Mouse (Mus musculus): ENCODE results near the gene Sowahc. TPM values are rescaled to one million over a fixed set of nuclear protein-coding genes. Genes with fewer than 3 reads are reported as not detected.

The Sowahc gene
- total RNA-seq (2022), result 1 to 10 TPM; 1.0 to 1.5 (median 1.4) TPM

GRCm38 (mm10) chr10:59221473-59222270, at the start of gene Sowahc, which contains the start of gene Sept10:
TSS of gene Sowahc (plus strand) at chr10:59221953.
TSS of gene Sept10 (minus strand) at chr10:59221847.
- peak; percentile 95 for DNase-seq (ENCODE audit: low spot score)

DNA sequence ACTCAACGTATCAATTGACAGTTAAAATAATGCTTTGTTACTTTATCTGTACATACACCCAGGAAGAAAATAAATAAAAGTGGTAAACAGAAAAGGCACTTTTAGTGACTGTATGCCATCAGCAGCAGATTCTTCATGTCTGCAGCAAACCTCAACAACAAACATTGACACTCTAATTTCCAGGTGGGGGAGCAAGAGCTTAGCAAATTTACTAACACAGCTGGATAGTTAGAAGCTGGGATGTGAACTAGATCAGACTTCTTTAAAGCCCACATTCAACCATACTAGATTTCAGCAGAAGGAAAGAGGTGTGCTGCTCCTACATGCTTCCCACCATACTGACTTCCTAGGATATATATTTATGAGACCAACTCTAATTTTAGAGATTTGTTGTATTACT, 49.2 kb upstream of the Sowahc start:
- DNase-seq (ENCODE audit: low spot score), result no peak

DNA sequence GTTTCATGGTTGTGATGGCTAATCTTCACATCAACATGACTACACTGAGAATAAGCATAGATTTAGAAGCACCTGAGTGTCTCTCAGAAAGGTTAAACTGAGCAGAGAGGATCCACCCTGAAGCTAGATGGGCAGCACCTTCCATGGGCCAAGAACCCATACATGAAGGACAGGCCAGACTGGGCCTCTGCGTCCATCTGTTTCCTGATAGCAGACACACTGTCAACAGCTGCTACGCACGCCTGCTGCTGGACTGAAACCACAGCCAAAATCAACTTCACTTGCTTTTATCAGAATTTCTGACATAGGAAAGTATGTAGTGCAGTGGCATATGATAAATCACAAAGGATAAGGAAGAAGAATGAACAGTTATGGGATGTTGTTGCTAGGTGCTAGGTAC, 42.1 kb upstream of the Sowahc start:
- DNase-seq (ENCODE audit: low spot score), result no peak

DNA sequence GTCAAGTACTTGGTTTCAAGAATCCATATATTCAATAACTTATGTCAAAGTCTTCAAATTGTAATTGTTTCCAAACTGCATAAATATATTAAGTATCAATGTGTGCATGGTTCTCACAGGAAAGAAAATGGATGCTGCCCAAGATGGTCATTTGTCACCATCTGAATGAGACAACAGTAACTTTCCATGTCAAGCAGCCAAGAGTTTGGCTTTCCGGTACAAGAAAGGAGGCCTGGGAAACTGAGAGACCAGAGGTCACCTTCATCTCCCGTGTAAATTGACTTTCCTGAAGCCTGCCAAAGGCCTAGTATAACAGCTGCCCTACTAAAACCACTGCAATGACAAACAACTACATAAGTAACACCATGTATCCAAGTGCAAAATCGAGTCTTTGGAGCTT, 39.4 kb upstream of the Sowahc start:
- no peak for DNase-seq (ENCODE audit: low spot score)

- DNase-seq (ENCODE audit: low spot score), result no peak
These were observed 26.9 kb upstream of the Sowahc start for GRCm38 (mm10) chr10:59194891-59195290.

GRCm38 (mm10) chr10:59196763-59197162, 25.0 kb upstream of the Sowahc start:
- no peak for DNase-seq (ENCODE audit: low spot score)

- no peak for DNase-seq (ENCODE audit: low spot score)
These were observed 21.7 kb upstream of the Sowahc start for GRCm38 (mm10) chr10:59200011-59200410.

DNA sequence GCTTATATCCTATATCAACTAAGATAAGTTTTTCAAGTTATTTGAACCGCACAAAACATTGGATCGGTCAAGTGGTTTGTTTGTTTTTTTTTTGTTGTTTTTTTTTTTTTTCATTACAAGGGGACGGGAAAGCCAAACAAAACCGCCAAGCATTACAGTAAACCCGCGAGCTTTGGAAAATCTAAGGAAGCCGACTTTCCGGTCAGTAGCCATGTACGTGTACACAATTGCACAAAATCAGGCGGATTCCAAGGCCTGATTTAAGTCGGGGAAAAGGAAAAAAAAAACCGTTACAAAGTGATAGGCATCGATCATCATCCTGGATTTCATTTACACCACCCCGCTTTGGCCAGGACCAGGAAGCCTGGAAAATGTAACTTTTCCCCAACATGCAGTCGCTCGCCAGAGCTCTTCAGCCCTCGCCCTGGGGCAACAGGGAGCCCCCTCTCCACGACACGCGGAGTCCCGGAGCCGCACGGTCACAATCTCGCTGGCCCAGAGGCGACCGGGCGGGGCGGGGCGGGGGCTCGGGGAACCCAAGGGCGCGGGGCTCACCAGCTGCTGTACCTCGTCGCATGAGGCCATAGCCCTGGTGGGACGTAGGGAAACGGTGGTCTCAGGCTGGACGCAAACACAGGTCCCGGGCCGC, 805 bp upstream of the Sowahc start:
- DNase-seq (ENCODE audit: low spot score), result no peak

GRCm38 (mm10) chr10:59222271-59223101, 733 bp downstream of the Sowahc start:
- peak; percentile 12 for DNase-seq (ENCODE audit: low spot score)

DNA sequence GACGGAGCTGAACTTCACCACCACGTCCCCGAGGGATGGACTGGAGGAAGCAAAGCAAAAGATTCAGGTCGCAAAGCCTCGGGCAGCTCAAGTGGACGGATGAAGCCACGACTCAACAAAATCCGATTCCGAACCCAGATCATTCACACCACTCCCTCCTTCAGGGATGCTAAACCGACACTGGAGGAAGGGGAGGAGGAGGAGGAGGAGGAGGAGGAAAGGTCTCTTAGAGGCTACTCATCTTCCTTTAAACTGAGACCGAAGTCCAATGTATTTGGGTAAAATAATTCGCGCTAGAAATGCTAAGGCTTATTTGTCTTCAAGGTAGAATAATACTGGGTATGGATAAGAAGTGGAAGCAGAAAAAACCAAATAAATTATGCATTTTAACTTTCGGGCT, 1.5 kb downstream of the Sowahc start:
- DNase-seq (ENCODE audit: low spot score), result no peak

DNA sequence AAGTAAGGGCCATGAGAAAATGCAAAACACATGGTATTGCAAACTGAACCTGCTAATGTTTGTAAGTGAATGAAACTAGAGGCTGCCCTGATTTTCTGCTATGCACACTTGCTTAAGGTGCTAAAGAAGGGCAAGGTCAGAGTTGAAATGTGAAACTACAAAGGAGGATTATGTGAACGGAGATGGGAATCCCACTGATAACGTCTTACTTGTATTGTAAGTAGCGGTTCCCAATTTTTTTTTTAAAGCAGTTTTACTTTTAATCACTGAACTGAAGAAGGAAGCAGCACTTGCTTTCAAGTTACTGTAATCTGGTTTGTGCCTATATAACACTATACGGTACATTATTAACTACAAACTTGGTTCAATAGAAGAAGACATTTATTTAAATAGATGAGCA, 2.1 kb downstream of the Sowahc start:
- DNase-seq (ENCODE audit: low spot score), result no peak

DNA sequence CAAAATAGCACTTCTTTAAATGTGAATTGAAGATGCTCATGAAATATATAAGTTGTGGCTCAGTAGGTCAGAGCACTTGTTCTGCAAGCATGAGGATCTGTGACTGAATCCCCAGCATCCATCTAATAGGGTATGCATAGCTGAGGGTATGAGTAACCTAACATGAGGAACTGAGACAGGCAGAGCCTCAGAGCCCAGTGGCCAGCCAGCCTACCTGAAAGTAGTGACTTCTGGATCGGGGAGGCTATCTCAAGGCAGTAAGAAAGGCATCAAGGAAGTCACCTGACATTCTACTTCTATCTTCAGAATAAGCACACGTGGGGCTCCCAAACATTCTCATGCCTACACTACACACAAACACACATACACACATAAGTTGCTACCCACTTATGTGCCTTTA, 3.4 kb downstream of the Sowahc start:
- DNase-seq (ENCODE audit: low spot score), result no peak

DNA sequence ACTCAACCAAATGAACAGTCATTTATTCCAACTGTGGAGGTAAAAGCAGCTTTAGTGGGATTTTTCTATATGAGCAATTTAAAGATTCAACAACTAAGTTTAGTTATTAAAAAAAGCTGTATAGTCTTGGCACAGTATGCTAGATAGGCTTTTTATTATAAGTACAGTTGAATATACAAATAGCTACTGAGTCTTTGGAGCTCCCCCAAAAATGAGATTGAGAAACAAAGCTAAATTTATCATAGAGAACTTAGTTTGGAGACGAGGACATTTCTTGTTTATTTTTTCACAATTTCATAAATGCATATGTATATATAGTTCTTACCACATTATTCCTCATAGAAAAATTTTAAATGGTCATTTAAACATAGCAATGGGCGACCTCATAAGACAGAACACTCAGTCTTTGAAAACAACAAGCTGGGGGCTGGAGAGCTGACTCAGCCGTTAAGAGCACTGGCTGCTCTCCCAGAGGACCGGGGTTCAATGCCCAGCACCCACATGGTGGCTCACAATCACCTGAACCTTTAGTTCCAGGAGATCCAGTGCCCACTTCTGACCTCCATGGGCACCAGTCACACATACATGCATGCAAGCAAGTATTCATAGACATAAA, 7.6 kb downstream of the Sowahc start:
- no peak for DNase-seq (ENCODE audit: low spot score)

DNA sequence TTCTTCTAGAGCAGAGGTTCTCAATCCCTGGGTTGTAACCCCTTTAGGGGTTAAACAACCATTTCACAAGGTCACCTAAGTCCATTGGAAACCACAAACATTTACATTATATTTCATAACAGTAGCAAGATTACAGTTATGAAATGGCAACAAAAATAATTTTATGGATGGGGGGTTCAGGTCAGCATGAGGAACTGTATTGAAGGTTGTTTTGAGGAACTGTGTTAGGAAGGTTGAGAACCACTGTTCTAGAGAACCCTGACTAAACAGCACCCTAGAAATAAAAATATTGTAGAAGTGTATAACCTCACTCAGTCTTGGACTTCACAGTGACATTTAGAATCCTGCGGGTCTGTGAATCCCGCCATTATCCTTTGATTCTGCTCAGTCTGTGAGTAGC, 13.5 kb downstream of the Sowahc start:
- no peak for DNase-seq (ENCODE audit: low spot score)

DNA sequence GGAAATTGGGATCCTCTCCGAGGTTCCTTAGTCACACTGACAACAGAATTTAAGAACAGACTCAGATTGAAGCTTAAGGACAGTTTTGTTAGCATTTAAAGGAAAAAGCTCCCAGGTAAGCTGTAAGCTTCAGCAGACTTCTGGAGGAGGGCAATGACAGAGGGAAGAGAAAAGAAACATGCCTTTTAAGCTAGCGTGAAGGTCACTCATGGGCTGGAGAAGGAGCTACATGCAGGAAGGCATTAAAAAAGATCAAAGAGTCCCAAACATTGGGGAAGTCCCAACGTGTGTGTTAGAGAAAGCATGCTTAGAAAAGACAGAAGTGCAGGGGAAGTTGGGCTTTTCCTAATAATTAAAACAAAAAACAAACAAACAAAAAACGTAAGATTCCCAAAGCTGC, 14.1 kb downstream of the Sowahc start:
- DNase-seq (ENCODE audit: low spot score), result no peak

DNA sequence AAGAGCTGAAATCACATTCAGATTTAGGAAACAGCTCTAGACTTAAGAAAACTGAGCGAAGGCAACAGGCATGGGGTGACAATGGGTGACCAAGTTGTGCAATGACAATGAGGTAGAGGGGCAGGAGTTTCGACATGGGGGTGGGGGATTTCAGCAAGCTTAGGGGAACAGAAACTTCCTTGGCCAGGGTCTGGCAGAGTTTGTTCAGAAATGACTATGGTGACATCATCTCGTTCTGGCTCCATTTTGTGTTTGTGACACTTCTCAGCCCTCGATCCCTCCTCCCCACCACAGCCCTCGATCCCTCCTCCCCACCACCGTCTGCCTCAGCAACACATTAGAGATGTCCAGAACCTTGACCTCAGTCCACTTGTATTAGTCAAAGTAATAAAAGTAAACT, 14.7 kb downstream of the Sowahc start:
- DNase-seq (ENCODE audit: low spot score), result no peak

GRCm38 (mm10) chr10:59237757-59238156, 16.0 kb downstream of the Sowahc start:
- DNase-seq (ENCODE audit: low spot score), result no peak

DNA sequence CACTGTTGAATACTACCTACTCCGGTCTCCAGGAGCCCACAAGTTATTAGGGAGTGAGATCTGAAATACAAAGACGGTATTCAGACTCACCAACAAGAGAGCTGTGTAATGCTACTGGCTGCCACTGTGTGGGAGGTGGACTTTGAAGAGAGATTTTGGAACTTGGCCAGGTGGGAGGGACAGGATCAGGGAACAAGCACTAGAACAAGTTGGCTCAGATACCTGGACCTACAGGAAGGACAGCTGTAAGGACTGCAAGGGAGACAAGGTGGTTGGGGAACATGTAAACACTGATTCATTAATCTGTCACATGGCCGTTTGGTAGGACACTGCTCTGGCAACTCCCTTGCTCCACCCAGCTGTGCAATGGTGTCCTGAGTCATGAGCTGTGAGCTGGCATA, 19.4 kb downstream of the Sowahc start:
- no peak for DNase-seq (ENCODE audit: low spot score)

- no peak for DNase-seq (ENCODE audit: low spot score)
These were observed 27.8 kb downstream of the Sowahc start for GRCm38 (mm10) chr10:59249531-59249930.

DNA sequence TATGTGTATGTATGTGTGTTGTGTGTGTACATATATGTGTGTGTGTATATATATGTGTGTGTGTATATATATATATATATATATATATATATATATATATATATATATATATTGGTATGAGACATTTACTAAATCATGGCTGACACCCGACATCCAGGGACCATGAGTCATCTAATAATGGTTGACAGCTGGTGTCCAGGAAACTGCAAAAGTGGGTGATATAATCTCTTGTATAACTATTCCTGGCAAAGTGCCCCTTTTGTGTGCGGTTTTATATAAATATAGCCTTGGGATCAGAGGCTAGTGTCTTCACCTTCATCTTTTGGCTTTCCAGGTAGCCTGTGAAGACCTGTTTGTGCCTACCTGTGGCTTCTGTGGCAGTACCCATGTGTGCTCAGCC, 28.9 kb downstream of the Sowahc start:
- no peak for DNase-seq (ENCODE audit: low spot score)

GRCm38 (mm10) chr10:59251980-59252379, 30.2 kb downstream of the Sowahc start:
- no peak for DNase-seq (ENCODE audit: low spot score)

GRCm38 (mm10) chr10:59252396-59252795, 30.6 kb downstream of the Sowahc start:
- DNase-seq (ENCODE audit: low spot score), result no peak

Measured in heart, adult 8-10 months (tissue).